Mouse (Mus musculus) CH12F3 (cell line): ENCODE data around the gene Wnt3.

Experiments used
- in situ Hi-C: fragments of 300-500 bp; cut with MboI; formaldehyde crosslinking; loops from 2 replicates; pipeline ENCODE4 v1.14.3; 2020; ENCODE audit warnings: low sequenced_read_pairs

Wnt3 gene

GRCm38 (mm10) chr11:103831766-103832165 lies 57.8 kb downstream of the Wnt3 start:
- in situ Hi-C loops = no loop called here

GRCm38 (mm10) chr11:103832331-103832730 lies 58.4 kb downstream of the Wnt3 start:
- in situ Hi-C loops = no loop called here

GRCm38 (mm10) chr11:103838955-103839354 lies 65.0 kb downstream of the Wnt3 start:
- in situ Hi-C loops = no loop called here

- in situ Hi-C loops = no loop called here
Measured at GRCm38 (mm10) chr11:103840834-103841233, 66.9 kb downstream of the Wnt3 start.

- in situ Hi-C loops = no loop called here
Measured at GRCm38 (mm10) chr11:103848287-103848686, 74.3 kb downstream of the Wnt3 start.

GRCm38 (mm10) chr11:103852590-103853283 lies 78.8 kb downstream of the Wnt3 start:
- in situ Hi-C loops = no loop called here

- in situ Hi-C loops = no loop called here
Measured at GRCm38 (mm10) chr11:103853284-103853920, 79.5 kb downstream of the Wnt3 start.

- in situ Hi-C loops = no loop called here
Measured at GRCm38 (mm10) chr11:103854294-103854693, 80.3 kb downstream of the Wnt3 start.

- in situ Hi-C loops = no loop called here
Measured at GRCm38 (mm10) chr11:103856641-103857040, 82.7 kb downstream of the Wnt3 start.

- in situ Hi-C loops = no loop called here
Measured at GRCm38 (mm10) chr11:103858760-103859159, 84.8 kb downstream of the Wnt3 start.

- in situ Hi-C loops = no loop called here
Measured at GRCm38 (mm10) chr11:103859933-103860610, 86.1 kb downstream of the Wnt3 start.

- in situ Hi-C loops = no loop called here
Measured at GRCm38 (mm10) chr11:103862951-103863350, 89.0 kb downstream of the Wnt3 start.

- in situ Hi-C loops = no loop called here
Measured at GRCm38 (mm10) chr11:103864486-103864885, 90.5 kb downstream of the Wnt3 start.

- in situ Hi-C loops = no loop called here
Measured at GRCm38 (mm10) chr11:103865346-103865745, 91.4 kb downstream of the Wnt3 start.
